In genomic region chr11:88610112-88610511, GRCm38 (mm10) we compare ENCODE assay signal across 15 mouse cellular contexts.
"Had no signal": no experiment of that assay in that cellular context is flagged by ENCODE, and none has a peak within 500 bp of the region (broad histone marks: within the 10 kb centered on the region; RNA-seq: fewer than 3 reads in every experiment).

No protein-coding gene starts in this region.

- H3K27me3 ChIP-seq: neural tube, embryonic 13.5 days; neural tube, embryonic 15.5 days; stomach, embryonic 15.5 days had no signal

- H3K4me2 ChIP-seq: neural tube, embryonic 13.5 days; neural tube, embryonic 15.5 days; stomach, embryonic 15.5 days had no signal

- DNase-seq: retina, postnatal 1 day; right cerebral cortex, adult 18-20 months; right cerebral cortex, postnatal 14 days; right cerebral cortex, postnatal 25 days; right cerebral cortex, postnatal 4 days; spleen, adult 18-20 months; thymus, adult 18-20 months; thymus, adult 2 months; thymus, postnatal 14 days; thymus, postnatal 25 days; thymus, postnatal 36 days had no signal

- H3K36me3 ChIP-seq: neural tube, embryonic 13.5 days; neural tube, embryonic 15.5 days; stomach, embryonic 15.5 days had no signal

- H3K9ac ChIP-seq: neural tube, embryonic 13.5 days; neural tube, embryonic 15.5 days; stomach, embryonic 15.5 days had no signal

- H3K27ac ChIP-seq: neural tube, embryonic 13.5 days; stomach, embryonic 15.5 days; stomach, postnatal 0 days had no signal

- H3K4me3 ChIP-seq: neural tube, embryonic 13.5 days; neural tube, embryonic 15.5 days; stomach, embryonic 15.5 days had no signal

- H3K9me3 ChIP-seq: neural tube, embryonic 13.5 days; neural tube, embryonic 15.5 days; stomach, embryonic 15.5 days had no signal
